Mouse (Mus musculus) thymus, adult 18-20 months (tissue): ENCODE measurements around the gene Vat1.
"Not testable (repeated sequence)": the region's sequence is repeated elsewhere in the genome, so short reads cannot be mapped to it uniquely, and the experiment has no call there.

Experiments used
- DNase-seq, 2 experiments: peaks; one replicate each; pipeline ENCODE4 v3.0.0; 2022; ENCODE audit warnings: mixed read lengths in 2 of 2

Gene Vat1

GRCm38 (mm10) chr11:101465101-101465868 is 745 bp downstream of the Vat1 start:
- DNase-seq, result peak; percentile 37 to 44

DNA sequence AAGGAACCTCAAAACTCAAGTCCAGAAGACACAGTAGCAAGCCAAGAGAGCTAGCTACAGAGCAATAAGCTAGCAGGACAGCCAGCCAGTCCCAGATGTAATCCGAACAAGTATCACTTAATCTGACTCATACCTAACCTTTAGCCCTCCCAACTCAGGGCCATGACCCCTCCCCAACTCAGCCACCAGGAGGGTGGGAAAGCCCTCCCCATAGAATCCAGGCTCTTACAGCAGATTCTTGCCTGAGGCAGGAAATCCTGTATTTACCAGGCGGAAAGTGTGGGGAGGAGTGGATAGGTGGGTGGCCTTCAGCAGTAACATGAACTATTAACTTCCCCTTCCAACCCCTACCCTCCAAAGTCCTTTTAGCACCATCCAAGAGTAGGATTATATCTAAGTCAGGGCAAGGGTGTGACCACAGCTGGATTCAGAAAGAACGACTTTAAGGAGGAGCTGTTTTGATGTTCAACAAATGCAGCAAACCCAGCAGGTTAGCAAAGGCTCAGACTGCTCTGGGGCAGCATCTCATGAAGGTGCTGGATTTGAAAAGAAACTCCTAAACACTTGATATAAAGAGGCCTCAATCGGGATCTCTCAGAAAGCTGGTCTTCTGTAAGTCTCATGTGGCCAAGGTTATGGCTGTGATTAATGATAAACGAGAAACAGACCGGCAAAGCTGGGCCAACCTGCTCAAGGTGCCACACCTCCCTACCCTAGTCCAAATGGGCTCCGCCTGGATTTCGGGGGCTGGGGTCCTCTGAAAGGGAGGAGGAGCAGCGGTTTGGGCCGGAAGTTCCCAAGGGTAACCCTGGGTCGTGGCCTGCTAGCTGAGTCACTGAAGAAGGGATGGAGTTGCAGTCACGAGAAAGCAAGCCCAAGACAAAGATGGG is 1.6 kb downstream of the Vat1 start, which contains the start of gene Rnd2:
Gene Rnd2, plus strand, starts transcription at position 789 of the 890 bp plus-strand sequence.
- DNase-seq, result no peak

DNA sequence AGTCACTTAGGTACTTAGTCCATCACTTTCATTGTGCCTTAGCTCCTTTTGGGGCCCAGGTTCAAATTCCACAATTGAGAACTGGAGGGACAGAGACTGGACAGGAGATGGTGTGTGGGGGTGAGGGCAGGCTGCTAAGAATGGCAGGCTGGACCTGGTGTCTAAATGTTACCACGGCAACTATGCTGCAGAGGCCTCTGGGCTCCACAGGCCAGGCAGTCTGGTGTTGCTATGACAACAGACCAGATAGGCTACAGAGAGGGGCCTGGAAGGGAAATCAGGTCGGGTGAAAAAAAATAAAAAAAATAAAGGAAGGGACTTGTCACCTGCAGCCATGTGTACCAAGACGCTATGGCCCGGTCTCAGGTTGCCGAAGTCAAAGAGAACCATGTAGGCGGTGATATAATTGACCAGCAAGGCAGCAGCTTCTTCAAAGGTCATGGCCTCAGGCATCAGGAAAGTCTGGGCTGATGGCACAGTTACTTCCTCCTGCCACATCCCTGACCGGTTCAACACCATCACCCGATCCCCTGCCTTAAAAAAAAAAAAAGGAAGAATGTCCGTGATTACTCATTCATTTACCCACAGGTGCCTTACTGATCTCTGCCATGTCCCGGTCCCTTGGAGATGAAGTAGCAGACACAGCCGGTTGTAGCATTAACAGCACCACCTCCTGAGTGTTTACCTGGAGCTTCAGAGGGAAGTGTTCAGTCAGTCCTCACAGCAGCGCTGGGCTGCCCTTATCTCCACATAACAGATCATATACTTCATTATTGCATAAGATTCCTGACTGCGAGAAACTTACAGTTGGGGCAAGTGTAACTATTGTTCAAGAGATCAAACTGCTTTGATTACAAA is 3.2 kb downstream of the Vat1 start:
- DNase-seq, result no peak

DNA sequence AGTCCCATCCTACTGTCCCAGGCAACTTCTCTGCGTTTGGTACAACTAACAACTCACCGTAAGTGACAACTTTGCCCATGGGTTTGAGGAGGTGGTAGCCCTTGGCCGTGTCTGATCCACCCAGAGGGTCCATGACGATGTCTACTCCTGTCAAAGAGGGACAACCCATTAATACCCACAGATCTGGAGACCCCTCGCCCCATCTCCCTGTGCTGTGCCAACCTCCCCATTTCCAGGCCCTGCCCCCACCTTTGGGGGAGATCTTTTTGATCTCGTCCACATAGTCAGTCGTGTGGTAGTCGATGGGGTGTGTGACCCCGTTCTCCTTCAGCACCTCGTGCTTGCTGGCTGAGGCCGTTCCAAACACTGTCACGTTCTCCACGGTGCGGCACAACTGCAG is 3.9 kb downstream of the Vat1 start:
- no peak for DNase-seq

- DNase-seq, result no peak
Measured at GRCm38 (mm10) chr11:101460321-101460720, 5.7 kb downstream of the Vat1 start.

DNA sequence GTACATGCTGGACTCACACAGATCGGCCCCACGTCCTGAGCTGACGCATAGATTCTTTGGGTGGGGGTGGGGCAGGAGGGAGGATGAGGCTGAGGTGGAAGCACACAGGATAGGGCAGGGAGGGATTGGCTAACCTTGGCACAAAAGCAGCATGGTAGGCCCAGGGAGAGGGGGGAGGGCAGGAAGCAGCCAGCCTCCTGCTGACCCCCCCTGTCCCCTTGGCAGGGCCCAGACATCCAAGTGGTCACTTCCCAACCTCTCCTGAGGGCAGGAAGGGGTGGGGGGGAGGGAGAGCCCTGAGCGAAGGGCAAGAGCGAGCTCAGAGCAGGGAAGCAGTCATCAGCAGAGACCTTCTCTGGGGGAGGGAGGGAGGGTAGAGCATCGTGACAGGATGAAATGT is 6.3 kb downstream of the Vat1 start:
- DNase-seq, result no peak

DNA sequence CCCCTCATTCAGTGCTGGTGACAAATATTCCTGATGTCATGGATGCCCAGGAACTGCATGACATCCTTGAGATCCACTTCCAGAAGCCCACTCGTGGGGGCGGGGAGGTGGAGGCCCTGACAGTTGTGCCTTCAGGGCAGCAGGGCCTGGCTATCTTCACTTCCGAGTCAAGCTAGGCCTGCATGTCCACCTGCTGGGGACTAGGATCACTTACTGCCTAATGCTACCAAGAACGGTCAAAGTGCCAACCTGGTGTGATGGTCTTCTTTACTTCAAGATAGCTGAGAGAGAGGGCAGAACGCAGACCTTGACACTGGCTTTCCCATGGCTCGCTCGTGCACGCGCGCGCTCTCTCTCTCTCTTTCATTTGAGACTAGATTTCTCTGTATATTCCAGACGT is 7.8 kb downstream of the Vat1 start:
- DNase-seq, result no peak

DNA sequence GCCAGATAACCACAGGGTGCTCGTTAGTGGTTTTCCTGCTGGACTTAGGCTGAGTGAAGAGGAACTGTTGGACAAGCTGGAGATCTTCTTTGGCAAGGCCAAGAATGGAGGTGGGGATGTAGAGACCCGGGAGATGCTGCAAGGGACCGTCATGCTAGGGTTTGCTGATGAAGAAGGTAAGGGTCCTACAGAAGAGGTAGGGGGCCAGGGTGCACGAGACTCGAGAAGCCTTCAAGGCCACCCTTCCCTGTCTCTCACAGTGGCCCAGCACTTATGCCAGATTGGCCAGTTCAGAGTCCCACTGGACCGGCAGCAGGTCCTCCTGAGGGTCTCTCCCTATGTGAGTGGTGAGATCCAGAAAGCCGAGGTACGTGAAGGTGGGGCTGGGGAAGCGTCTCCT is 8.4 kb downstream of the Vat1 start:
- no peak for DNase-seq

GRCm38 (mm10) chr11:101455627-101456026 is 10.4 kb downstream of the Vat1 start:
- DNase-seq, result no peak

DNA sequence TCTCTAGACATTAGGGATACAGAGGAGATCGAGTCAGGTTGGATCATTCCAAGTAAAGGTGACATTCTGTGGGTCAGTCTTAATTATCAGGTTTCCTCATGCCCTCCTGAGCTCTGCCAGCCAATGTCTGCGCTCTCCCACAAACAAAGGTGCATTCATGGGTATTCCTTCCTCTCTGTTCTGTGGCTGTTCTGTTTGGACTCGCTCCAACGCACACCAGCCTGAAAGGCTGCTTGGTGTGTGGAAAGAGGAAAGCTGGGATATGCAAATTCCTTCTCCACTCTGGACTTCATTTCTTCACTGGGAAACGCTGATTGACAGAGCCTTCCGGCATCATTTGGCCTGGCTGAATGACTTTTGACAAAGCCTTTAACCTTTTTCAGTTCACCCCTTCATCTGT is 11.3 kb downstream of the Vat1 start:
- no peak for DNase-seq

DNA sequence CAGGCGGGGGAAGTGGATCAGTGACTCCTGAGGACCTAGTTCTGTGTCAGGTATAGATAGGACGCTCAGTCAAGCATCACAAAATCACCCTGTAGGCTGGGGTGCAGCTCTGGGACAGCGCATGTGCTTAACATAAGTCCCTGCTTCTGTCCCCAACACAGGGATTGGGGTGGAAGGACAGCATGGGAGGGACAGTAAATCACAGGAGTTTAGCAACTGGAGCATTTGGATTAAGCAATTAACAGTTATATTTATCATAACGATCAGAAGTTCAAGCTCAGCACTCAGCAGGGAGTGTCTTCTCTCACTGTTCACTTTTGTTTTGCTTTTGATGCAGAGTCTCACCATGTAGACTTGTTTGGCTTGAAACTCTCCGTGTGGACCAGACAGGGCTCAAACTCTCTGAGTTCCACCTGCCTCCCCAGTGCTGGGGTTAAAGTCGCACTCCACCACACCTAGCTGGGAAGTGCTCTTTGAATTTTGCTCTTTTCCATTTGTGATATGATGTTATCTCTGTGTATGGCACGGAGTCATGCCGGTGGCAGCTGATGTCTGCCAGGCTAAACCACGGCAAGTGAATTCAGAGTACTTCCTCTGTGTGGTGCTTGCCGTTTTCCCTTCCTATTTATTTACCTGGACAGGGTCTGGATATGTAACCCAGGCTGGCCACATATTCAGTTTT is 13.8 kb downstream of the Vat1 start:
- no peak for DNase-seq

DNA sequence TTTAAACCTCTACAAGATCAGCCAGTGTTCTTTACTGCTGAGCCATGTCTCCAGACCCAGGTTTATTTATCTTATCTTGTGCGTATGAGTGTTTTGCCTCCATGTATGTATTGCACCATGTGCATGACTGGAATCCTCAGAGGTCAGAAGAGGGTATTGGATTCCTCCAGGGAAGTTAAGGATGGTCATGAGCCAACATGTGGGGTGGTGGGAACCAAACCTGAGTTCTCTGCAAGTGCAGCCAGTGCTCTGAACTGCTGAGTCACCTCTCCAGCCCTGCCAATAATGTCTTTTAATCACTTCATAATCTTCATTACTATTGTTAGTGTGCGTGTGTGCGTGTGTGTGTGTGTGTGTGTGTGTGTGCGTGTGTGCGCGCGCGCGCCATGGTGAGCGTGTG is 14.5 kb downstream of the Vat1 start:
- no peak for DNase-seq

DNA sequence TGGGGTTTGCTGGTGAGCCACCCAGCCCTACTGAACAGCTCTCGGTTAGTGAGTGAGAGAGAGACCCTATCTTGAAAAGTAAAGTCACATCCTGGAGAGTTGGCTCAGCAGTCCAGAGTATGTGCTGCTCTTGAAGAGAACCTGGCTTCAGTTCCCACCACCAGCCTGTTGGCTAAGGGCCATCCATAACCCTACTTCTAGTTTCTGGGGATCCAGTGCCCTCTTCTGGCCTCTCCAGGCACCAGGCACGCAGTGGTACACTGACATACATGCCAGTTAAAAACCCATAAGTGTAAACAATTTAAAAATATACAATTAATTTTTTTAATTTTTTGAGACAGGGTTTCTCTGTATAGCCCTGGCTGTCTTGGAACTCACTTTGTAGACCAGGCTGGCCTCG is 15.6 kb downstream of the Vat1 start:
- DNase-seq, result no peak

- DNase-seq, result not testable (repeated sequence)
Measured at GRCm38 (mm10) chr11:101449596-101449995, 16.4 kb downstream of the Vat1 start.

GRCm38 (mm10) chr11:101448899-101449298 is 17.1 kb downstream of the Vat1 start:
- no peak for DNase-seq

DNA sequence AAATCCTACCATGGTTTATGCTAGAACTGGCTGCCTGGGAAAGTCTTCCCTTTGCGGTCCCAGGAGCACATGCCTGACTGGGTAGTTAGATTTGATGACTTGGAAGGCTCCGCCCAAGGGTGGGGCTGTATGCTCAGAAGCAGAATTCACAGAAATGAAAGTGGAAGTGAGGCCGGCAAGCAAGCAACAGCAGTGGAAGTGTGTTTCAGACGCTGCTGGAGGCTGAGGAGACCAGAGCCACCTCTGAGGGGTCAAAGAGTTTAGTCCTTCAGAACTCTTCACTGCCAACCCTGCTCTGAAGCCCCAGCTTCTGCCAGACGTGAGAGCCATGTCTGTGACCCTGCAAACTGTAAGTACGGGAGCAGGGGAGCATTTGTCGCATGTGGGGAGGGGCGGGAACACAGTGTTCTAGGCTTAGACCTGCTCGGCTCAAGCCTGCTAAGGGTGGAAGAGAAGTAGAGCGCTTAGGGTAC is 17.7 kb downstream of the Vat1 start, which contains the start of gene Ifi35:
Gene Ifi35, plus strand, starts transcription at position 134 of the 473 bp plus-strand sequence.
- DNase-seq, result peak; percentile 59 to 65

GRCm38 (mm10) chr11:101447786-101448185 is 18.2 kb downstream of the Vat1 start:
- no peak for DNase-seq

DNA sequence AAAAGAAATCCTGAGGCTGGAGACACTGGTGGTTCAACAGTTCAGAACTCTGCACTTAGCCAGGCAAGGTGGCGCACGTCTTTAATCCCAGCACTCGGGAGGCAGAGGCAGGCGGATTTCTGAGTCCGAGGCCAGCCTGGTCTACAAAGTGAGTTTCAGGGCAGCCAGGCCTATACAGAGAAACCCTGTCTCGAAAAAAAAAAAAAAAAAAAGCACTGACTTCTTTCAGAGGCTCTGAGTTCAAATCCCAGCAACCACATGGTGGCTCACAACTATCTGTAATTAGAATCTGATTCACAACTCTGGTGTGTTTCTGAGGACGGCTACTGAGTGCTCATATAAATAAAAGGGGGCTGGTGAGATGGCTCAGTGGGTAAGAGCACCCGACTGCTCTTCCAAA is 19.2 kb downstream of the Vat1 start:
- not testable (repeated sequence) for DNase-seq

DNA sequence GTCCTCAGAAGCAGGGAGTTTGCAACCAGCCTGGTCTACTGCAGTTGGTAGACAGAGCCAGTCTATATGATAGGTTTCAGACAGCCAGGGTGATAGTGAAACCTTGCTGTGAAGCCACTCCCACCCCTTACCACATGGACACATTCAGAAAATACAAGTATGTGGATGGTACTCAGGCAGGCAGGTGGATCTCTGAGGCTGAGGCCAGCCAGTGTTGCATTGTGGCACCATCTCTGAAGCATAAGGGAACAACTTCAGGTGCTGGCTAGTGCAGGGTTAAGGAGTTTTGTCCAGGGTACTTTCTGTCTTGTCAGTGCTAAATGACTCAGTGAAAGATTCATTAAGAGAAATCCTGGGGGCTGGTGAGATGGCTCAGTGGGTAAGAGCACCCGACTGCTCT is 19.7 kb downstream of the Vat1 start:
- DNase-seq, result no peak

- DNase-seq, result no peak
Measured at GRCm38 (mm10) chr11:101442760-101443159, 23.3 kb downstream of the Vat1 start.

DNA sequence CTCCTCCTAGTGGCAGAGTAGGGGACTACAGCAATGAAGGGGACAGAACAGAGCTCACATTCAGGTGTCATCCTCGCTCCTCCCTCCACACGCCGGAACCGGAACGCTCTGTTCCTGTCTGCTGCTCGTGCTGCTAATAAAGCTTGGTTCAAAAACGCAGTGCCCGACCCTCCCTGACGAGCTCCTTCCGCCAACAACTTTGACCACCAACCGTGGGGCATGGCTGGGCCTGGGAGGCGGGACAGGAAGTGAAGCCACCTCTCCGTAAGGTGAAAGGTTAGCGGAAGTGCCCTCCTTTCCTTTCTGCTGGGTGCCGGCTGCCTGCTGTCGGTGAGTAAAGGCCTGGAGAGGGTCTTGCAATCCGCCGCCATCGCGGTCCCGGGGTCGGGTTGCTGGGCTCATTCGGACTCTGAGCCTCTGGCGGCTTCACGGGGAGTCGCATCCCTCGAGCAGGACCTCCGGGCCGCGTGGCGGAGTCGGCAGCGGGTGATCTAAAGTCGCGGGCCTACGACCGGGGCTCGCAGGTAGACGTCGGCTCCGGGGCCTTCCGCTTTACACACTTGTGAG is 23.8 kb downstream of the Vat1 start, which contains the start of gene Rpl27:
Gene Rpl27, plus strand, starts transcription at position 172 of the 567 bp plus-strand sequence.
- DNase-seq, result peak; percentile 97 to 99
